ENCODE assay signal across 9 mouse cellular contexts in the genomic region with DNA sequence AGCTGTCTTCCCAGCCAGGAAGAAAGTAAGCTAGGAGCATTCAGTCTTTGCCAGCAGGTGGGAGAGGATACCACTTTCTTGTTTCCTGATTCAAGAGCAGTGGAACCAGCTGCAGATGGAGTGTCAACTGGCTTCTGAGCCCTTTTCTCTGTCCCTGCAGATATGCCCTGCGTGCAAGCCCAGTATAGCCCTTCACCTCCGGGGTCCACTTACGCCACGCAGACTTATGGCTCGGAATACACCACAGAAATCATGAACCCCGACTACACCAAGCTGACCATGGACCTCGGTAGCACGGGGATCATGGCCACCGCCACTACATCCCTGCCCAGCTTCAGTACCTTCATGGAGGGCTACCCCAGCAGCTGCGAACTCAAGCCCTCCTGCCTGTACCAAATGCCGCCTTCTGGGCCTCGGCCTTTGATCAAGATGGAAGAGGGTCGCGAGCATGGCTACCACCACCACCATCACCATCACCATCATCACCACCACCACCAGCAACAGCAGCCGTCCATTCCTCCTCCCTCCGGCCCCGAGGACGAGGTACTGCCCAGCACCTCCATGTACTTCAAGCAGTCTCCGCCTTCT. TPM values are rescaled to one million over a fixed set of nuclear protein-coding genes. Genes with fewer than 3 reads are reported as not detected.
A peak's percentile ranks its signal among the peaks of the same experiment; 100 is the strongest.
DNase-seq lines count a peak whose midpoint lies in the region; ATAC-seq and TF ChIP-seq lines count a peak whose summit lies in the region.
"Had no signal": no experiment of that assay in that cellular context is flagged by ENCODE, and none has a peak within 500 bp of the region (broad histone marks: within the 10 kb centered on the region; RNA-seq: fewer than 3 reads in every experiment).

No protein-coding gene starts in this region.

- no peak for TF ChIP-seq CTCF in left cerebral cortex, adult 2 months (IDR thresholded peaks at IDR 0.05)

- H3K4me1 ChIP-seq in forebrain, embryonic 12.5 days, result peaks cover 42% of the 10 kb centered on the region
- peaks cover 29% of the 10 kb centered on the region for H3K4me1 ChIP-seq in intestine, embryonic 16.5 days (ENCODE audit: control insufficient read depth, insufficient read depth, low read length)
- peaks cover 44% of the 10 kb centered on the region for H3K4me1 ChIP-seq in neural tube, embryonic 13.5 days (replicated peaks)

- no peaks in the 10 kb centered on the region for H3K9me3 ChIP-seq in forebrain, embryonic 12.5 days
- no peaks in the 10 kb centered on the region for H3K9me3 ChIP-seq in intestine, embryonic 16.5 days (ENCODE audit: control insufficient read depth, low read length)
- H3K9me3 ChIP-seq in neural tube, embryonic 13.5 days, result no peaks in the 10 kb centered on the region

- no peak for DNase-seq in left cerebral cortex, adult 2 months (ENCODE audit: extremely low spot score in 1 of 2, low spot score in 2 of 2)
- DNase-seq in left cerebral cortex, adult 8-10 months (ENCODE audit: low spot score in 2 of 2), result no peak
- no peak for DNase-seq in spleen, adult 18-20 months
- DNase-seq in c-Kit-positive CD71-positive TER-119-positive erythroid progenitor cells, embryonic 14.5 days (ENCODE audit: low spot score), result no peak
- DNase-seq in thymus, postnatal 14 days, result no peak
- DNase-seq: lung, adult 18-20 months had no signal

- ATAC-seq in forebrain, embryonic 12.5 days (ENCODE audit: low FRiP score), result no peak
- no peak for ATAC-seq in intestine, embryonic 16.5 days
- no peak for ATAC-seq in neural tube, embryonic 13.5 days (ENCODE audit: low read depth)

- peak overlapping the region; percentile 45 for H3K9ac ChIP-seq in forebrain, embryonic 12.5 days
- H3K9ac ChIP-seq in intestine, embryonic 16.5 days (ENCODE audit: low read depth, low read length), result peak overlapping the region; percentile 56; the same call in 1 of the 2 replicates
- H3K9ac ChIP-seq in neural tube, embryonic 13.5 days, result peak overlapping the region; percentile 57; the same call in 1 of the 2 replicates

- H3K4me2 ChIP-seq in forebrain, embryonic 12.5 days, result peak overlapping the region; percentile 67
- peak overlapping the region; percentile 74 for H3K4me2 ChIP-seq in intestine, embryonic 16.5 days (ENCODE audit: low read depth, low read length)
- H3K4me2 ChIP-seq in neural tube, embryonic 13.5 days, result peak overlapping the region; percentile 57

- H3K36me3 ChIP-seq in forebrain, embryonic 12.5 days (replicated peaks), result no peaks in the 10 kb centered on the region
- no peaks in the 10 kb centered on the region for H3K36me3 ChIP-seq in intestine, embryonic 16.5 days (ENCODE audit: control insufficient read depth, insufficient read depth, low read length)
- no peaks in the 10 kb centered on the region; the same call in 1 of the 2 replicates for H3K36me3 ChIP-seq in neural tube, embryonic 13.5 days

- intact Hi-C loops in left cerebral cortex, adult 2 months (cut with DNase I), result no loop called here

- 18% methylated on average over 19 of the region's 19 CpGs for WGBS in forebrain, embryonic 12.5 days
- 14% methylated on average over 19 of the region's 19 CpGs for WGBS in intestine, embryonic 16.5 days
- WGBS in neural tube, embryonic 13.5 days, result 15% methylated on average over 19 of the region's 19 CpGs

- H3K27ac ChIP-seq in left cerebral cortex, adult 2 months, result 0 out of 2 replicates have a peak overlapping the region, but pooled peaks have one; percentile 28
- no peak overlapping the region for H3K27ac ChIP-seq in forebrain, embryonic 12.5 days
- H3K27ac ChIP-seq in intestine, embryonic 16.5 days (ENCODE audit: low read length), result no peak overlapping the region
- no peak overlapping the region for H3K27ac ChIP-seq in neural tube, embryonic 13.5 days (replicated peaks)

- peak overlapping the region; percentile 17; the same call in 1 of the 2 replicates for H3K4me3 ChIP-seq in left cerebral cortex, adult 2 months
- H3K4me3 ChIP-seq in forebrain, embryonic 12.5 days (replicated peaks), result peak overlapping the region; percentile 41
- H3K4me3 ChIP-seq in intestine, embryonic 16.5 days (ENCODE audit: low read length), result peak overlapping the region; percentile 44
- peak overlapping the region; percentile 33 for H3K4me3 ChIP-seq in neural tube, embryonic 13.5 days

- peaks cover 76% of the 10 kb centered on the region for H3K27me3 ChIP-seq in forebrain, embryonic 12.5 days
- peaks cover 70% of the 10 kb centered on the region for H3K27me3 ChIP-seq in intestine, embryonic 16.5 days (replicated peaks; ENCODE audit: control insufficient read depth, insufficient read depth, low read length)
- H3K27me3 ChIP-seq in neural tube, embryonic 13.5 days, result peaks cover 84% of the 10 kb centered on the region

RNA-seq across cellular contexts. Expression of gene Nr4a3, which starts 6.2 kb away (rescaled TPM):
- total RNA-seq in left cerebral cortex, adult 2 months (2021), result 10 to 100 TPM; 23.9 to 53.9 TPM
- total RNA-seq in left cerebral cortex, adult 8-10 months (2022), result 10 to 100 TPM; 12.4 to 17.3 (median 16.5) TPM
- polyA plus RNA-seq in forebrain, embryonic 12.5 days (2016; fragmentation: Nextera tagmentation; extraction: Ambion mirVana), result 0.36 and 0.45 TPM in 2 replicates
- 0.06 and 0.16 TPM in 2 replicates for polyA plus RNA-seq in intestine, embryonic 16.5 days (2015; fragmentation: Nextera tagmentation; extraction: Ambion mirVana)
- polyA plus RNA-seq in neural tube, embryonic 13.5 days (2015; fragmentation: Nextera tagmentation; extraction: Ambion mirVana), result 0.91 and 1.3 TPM in 2 replicates
